Mouse (Mus musculus): ENCODE results near the gene Hdac2. TPM values are rescaled to one million over a fixed set of nuclear protein-coding genes. Genes with fewer than 3 reads are reported as not detected.

The Hdac2 gene
- 34.6 and 47.7 TPM in 2 replicates for polyA plus RNA-seq (2012)

GRCm38 (mm10) chr10:36974086-36974675 lies at the start of gene Hdac2:
TSS of gene Hdac2 (plus strand) at chr10:36974544.
- no peak for TF ChIP-seq GATA1 (IDR thresholded peaks at IDR 0.05; ENCODE audit: low read length)

- TF ChIP-seq GATA1 (IDR thresholded peaks at IDR 0.05; ENCODE audit: low read length) = no peak
Observed at GRCm38 (mm10) chr10:36928212-36928611, 46.1 kb upstream of the Hdac2 start.

GRCm38 (mm10) chr10:36935863-36936262 lies 38.5 kb upstream of the Hdac2 start:
- TF ChIP-seq GATA1 (IDR thresholded peaks at IDR 0.05; ENCODE audit: low read length) = no peak

GRCm38 (mm10) chr10:36936271-36936670 lies 38.1 kb upstream of the Hdac2 start:
- TF ChIP-seq GATA1 (IDR thresholded peaks at IDR 0.05; ENCODE audit: low read length) = no peak

- no peak for TF ChIP-seq GATA1 (IDR thresholded peaks at IDR 0.05; ENCODE audit: low read length)
Observed at GRCm38 (mm10) chr10:36951742-36952141, 22.6 kb upstream of the Hdac2 start.

- no peak for TF ChIP-seq GATA1 (IDR thresholded peaks at IDR 0.05; ENCODE audit: low read length)
Observed at GRCm38 (mm10) chr10:36952622-36953021, 21.7 kb upstream of the Hdac2 start.

- TF ChIP-seq GATA1 (IDR thresholded peaks at IDR 0.05; ENCODE audit: low read length) = no peak
Observed at GRCm38 (mm10) chr10:36959563-36960110, 14.7 kb upstream of the Hdac2 start.

- no peak for TF ChIP-seq GATA1 (IDR thresholded peaks at IDR 0.05; ENCODE audit: low read length)
Observed at GRCm38 (mm10) chr10:36964406-36964805, 9.9 kb upstream of the Hdac2 start.

- no peak for TF ChIP-seq GATA1 (IDR thresholded peaks at IDR 0.05; ENCODE audit: low read length)
Observed at GRCm38 (mm10) chr10:36974676-36975520, 554 bp downstream of the Hdac2 start.

- no peak for TF ChIP-seq GATA1 (IDR thresholded peaks at IDR 0.05; ENCODE audit: low read length)
Observed at GRCm38 (mm10) chr10:36981866-36982265, 7.5 kb downstream of the Hdac2 start.

- TF ChIP-seq GATA1 (IDR thresholded peaks at IDR 0.05; ENCODE audit: low read length) = no peak
Observed at GRCm38 (mm10) chr10:36992149-36992548, 17.8 kb downstream of the Hdac2 start.

- TF ChIP-seq GATA1 (IDR thresholded peaks at IDR 0.05; ENCODE audit: low read length) = no peak
Observed at GRCm38 (mm10) chr10:37000839-37001238, 26.5 kb downstream of the Hdac2 start.

- no peak for TF ChIP-seq GATA1 (IDR thresholded peaks at IDR 0.05; ENCODE audit: low read length)
Observed at GRCm38 (mm10) chr10:37014274-37015107, 40.1 kb downstream of the Hdac2 start.

GRCm38 (mm10) chr10:37015729-37016128 lies 41.4 kb downstream of the Hdac2 start:
- no peak for TF ChIP-seq GATA1 (IDR thresholded peaks at IDR 0.05; ENCODE audit: low read length)

- TF ChIP-seq GATA1 (IDR thresholded peaks at IDR 0.05; ENCODE audit: low read length) = no peak
Observed at GRCm38 (mm10) chr10:37016200-37016599, 41.9 kb downstream of the Hdac2 start.

- no peak for TF ChIP-seq GATA1 (IDR thresholded peaks at IDR 0.05; ENCODE audit: low read length)
Observed at GRCm38 (mm10) chr10:37024301-37024700, 50.0 kb downstream of the Hdac2 start.
